Mouse (Mus musculus): ENCODE data around the gene Gm21974. TPM values are rescaled to one million over a fixed set of nuclear protein-coding genes. Genes with fewer than 3 reads are reported as not detected.
"Not testable (repeated sequence)": the region's sequence is repeated elsewhere in the genome, so short reads cannot be mapped to it uniquely, and the experiment has no call there.

Gm21974 gene
- total RNA-seq, 2 experiments from 2014 or later: not detected

DNA sequence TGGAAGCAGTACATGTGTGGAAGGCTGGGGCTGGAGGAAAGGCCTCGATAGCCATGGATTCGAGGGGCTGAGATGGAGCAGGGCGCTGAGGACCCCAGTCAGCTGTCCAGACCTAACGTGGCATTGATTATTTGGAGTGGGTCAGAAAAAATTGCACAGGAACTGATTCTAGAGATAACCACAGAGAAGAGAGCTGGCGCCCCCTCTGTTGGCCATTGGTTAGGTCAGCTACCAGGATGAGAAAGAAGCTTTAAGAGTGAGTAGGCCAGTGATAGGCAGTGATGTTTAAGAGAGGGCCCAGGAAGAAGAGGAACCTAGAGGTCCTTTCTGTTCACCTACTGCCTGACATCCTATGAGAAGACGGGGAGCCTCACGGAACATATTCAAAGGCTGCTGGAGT is 24.0 kb upstream of the Gm21974 start:
- intact Hi-C loops (cut with DNase I): no loop called here
- no peak for DNase-seq

DNA sequence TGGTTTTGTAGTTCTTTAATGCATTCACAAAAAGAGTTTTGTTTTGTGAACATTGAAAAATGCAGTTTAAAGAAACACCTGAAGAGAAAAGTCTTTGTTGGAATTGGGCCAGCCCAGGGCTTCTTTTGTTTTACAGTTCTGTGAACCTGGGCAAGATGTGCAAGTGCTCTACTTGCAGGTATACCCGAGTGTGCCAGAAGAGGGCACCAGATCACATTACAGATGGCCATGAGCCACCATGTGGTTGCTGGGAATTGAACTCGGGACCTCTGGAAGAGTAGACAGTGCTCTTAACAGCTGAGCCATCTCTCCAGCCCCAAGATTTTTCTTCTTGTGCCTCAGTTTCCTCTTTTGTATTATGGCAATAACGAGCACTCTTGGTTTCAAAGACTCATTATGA is 22.9 kb upstream of the Gm21974 start:
- DNase-seq: peak in 1 of 2 experiments; percentile 54
- intact Hi-C loops (cut with DNase I): no loop called here

DNA sequence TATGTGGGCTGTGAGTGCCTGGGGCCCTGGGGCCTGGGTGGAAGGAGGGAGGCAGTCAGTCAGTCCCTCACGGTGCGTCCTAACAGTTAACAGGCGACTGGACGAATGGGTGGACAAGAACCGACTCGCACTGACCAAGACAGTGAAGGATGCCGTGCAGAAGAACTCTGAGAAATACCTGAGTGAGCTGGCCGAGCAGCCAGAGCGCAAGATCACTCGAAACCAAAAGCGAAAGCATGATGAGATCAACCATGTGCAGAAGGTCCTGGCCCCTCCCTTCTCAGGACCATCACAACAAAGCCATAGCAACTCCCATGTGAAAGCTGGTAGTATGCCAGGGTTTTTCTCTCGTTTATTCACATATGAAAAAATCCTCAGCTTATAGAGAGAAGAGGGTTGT is 20.0 kb upstream of the Gm21974 start:
- intact Hi-C loops (cut with DNase I): no loop called here
- no peak for DNase-seq

DNA sequence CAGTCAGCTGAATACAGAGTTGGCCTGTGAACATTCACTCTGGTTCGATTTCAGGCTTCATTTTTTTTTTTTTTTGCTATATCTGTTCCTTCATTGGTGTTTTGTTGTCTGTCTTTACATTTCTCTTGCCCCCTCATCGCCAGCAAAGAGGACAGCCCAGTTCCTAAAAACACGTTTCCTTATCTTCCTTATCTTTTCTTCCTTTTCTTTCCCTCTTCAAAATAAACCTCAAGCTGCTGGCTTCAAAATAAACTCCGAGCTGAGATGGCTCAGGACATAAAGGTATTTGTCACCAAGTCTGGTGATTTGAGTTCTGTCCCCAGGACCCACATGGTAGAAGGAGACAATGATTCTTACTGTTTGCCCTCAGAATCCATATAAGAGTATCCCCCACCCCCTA is 17.7 kb upstream of the Gm21974 start:
- intact Hi-C loops (cut with DNase I): no loop called here
- DNase-seq: no peak

DNA sequence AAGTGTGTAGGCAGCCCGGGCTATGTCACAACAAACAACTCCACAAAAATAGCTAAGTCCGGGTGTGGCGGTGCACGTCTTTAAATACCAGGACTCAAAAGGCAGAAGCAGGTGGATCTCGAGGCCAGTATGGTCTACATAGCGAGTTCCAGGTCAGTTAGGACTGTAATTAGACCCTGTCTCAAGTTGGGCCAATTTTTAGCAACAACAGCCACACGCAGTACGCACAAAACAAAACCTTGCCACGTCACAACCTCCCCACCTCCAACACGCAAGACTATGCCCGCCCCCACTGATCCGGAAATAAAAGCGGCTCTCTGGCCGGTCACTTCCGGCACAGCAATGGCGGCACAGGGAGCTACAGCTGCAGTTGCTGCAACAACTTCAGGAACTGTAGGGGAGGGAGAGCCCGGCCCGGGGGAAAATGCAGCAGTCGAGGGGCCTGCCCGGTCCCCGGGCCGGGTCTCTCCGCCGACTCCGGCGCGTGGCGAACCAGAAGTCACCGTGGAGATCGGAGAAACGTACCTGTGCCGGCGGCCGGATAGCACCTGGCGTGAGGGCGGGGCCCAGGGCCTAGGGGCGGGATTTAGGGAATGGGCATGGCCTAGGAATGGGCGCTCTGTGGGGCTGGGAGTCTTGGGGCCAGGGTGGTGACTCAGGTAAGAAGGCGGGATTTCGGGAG is 17.1 kb upstream of the Gm21974 start, which contains the start of gene Kat8:
Gene Kat8 (plus strand): TSS at position 327 of the 682 bp plus-strand sequence.
- DNase-seq: peak; percentile 83 to 85
- intact Hi-C loops (cut with DNase I): no loop called here

DNA sequence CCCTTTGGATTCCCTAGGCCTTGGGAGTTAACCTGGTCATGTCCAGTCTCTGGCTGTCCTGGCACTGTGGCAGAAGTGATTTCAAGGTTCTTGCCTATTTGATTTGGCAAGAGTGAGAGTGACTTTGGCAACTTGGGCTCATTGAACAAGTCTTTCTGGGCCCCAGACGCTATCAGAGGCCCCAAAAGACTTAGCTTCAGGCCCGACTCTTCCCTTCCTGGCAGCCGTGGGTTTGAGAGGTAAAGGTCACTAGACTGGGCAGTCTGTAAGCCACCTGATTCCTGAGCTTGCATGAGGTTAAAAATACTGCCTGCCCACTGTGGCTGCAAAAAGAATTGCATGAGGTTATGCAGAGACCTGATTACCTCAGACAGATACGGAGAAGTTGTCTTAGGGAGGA is 13.4 kb upstream of the Gm21974 start:
- DNase-seq: no peak
- intact Hi-C loops (cut with DNase I): no loop called here

DNA sequence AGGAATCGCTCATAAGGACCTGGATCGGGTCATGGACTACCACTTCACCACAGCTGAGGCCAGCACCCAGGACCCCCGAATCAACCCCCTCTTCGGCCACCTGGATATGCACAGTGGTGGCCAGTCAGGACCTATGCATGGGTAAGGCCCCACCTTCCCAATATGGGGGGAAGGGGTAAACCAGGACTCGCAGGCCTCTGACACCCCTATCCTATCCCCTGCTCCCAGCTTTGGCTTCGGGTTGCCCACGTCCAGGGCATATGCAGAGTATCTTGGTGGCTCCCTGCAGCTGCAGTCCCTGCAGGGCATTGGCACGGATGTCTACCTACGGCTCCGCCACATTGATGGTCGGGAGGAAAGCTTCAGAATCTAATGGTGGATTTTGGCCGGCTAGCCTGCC is 12.7 kb upstream of the Gm21974 start:
- no peak for DNase-seq
- intact Hi-C loops (cut with DNase I): no loop called here

DNA sequence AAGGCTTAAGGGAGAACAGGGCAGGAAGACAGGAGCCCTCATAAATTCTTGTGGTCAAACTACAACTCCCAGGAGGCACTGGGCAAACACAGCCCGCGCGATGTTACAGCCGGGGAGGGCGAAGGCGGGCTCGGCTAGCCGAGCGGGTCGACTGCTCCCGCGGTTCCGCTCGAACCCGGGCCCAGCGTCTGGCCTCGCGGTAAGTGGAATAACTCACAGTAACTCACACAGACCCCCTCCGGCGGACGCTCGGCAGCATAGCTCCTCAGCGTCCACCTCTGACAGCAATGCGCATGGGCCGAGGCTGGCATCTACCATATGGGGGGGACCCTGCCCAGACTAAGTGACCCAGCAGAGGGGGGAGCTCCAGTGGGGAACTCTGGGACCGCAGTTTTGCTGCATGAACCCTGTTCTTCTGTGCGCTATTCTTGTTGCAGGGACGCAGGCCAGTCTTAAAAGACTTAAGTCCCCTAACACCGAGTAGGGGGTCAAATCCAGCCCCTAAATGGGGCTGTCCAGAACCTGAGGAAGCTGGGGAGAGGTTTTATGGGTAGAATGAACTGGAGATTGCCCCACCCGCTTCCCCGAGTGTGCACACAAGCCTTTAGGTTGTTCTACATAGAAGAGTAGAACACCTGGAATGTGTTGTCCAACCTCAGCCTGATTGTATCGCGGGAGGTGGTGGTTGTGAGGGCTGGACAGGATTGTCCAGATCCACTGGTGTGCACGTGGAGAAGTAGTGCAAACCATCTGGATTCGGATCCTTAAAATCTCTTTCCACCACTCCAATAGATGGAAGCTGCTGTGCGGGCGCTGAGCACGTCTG is 8.9 kb upstream of the Gm21974 start, which contains the start of gene Bckdk:
Gene Bckdk (plus strand): TSS at position 112 of the 826 bp plus-strand sequence.
- intact Hi-C loops (cut with DNase I): no loop called here
- DNase-seq: peak; percentile 68 to 78

DNA sequence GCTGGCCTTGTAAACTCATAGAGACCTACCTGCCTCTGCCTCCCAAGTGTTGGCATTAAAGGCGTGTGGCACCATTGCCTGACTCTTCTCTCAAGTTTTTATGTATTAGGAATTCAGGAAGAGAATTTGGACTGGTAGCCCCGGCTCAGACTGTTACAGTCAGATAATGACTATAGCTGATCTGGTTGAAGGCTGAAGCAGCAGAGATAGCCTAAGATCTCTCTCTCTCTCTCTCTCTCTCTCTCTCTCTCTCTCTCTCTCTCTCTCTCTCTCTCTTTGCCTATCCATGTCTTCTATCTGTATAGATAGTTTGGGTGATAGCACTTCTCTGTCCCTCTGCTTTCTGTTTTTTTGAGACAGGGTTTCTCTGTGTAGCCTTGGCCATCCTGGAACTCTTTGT is 6.5 kb upstream of the Gm21974 start:
- no peak for DNase-seq
- intact Hi-C loops (cut with DNase I): no loop called here

DNA sequence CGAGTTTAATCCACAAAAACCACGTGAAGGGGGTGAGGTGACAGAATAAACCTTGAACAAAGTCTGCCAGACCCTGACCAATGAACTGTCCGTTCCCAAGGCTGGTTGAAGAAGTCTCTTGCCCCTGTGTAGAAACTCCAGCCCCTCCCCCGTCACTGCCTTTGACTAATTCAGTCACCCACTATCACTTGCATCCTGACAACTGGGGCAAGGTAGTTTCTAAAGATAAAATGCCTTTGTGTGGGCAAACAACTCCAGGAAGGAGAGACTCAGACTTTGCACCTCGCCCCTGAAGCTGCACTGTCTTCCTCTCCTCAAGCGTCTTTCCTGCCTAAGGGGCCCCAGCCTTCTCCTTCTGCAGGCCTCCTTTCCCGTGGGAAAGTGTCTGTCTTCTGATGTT is 4.7 kb upstream of the Gm21974 start:
- intact Hi-C loops (cut with DNase I): loop anchor here (5.0 kb wide), 1 partner anchor 98 kb away; the partner anchor contains the start of gene Hsd3b7
- no peak for DNase-seq

DNA sequence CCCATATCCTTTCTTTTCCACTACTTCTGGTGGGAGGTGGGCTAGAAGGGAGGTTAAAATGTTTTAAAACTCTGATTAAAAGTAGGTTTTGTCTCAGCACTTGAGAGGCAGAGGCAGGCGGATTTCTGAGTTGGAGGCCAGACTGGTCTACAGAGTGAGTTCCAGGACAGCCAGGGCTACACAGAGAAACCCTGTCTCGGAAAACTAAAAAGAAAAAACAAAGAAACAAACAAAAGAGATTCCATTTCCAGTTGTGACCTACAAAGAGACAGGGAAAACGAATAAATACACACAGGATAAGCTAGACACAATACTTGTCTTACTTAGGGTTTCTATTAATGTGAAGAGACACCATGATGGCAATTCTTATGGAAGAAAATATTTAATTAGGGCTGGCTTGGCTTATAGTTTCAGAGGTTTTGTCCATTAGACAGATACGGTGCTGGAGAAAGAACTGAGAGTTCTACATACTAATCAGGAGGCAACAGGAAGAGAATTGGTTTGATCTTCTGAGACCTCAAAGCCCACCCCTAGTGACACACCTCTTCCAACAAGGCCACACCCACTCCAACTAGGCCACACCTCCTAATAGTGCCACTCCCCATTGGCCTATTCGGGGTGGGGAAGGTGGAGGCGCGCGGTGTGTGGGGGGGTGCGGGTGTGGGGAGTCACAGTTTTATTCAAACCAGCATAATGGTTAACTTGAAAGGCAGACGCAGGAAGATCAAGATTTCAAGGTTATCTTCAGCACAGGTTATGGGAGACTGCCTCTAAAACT is 3.1 kb upstream of the Gm21974 start:
- intact Hi-C loops (cut with DNase I): loop anchor here (5.0 kb wide), 1 partner anchor 96 kb away; the partner anchor contains the start of gene Hsd3b7
- no peak for DNase-seq

DNA sequence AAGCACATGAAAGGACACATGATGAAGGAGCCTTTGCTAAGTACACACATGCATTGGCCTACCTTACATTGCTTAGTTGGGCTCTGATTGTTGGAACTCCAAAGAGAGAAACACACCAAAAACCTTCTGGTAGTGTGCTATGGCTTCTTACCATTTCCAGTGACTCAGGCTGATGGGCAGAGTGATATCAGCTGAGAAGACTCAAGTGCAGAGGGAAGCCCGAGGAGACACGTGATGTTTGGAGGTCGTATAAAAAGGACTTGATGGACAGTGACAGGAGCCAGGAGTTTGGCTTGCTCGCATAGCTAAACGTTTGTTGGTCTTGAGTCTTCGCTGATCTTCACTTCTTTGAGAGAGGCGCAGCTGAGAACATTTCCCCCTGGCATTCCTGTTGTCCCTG is 2.3 kb upstream of the Gm21974 start:
- no peak for DNase-seq

DNA sequence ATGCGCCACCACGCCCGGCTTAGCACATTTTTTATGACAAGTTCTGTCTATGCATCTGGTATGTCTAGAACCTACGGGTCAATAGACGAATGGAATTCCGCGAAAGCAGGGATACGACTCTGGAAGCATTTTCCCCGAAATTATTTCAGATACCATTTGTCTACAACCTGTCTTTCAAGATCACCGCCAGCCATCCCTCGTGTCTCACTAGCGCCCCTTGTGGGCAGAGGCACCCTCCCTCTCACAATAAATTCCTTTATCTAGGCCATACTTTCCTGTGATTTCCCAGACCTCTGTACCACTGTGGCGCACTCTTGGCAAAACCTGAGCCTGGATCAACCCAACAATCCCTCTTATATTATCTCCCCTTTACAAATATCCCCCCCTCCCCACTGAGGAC is 1.1 kb upstream of the Gm21974 start:
- DNase-seq: peak; percentile 50 to 68
- intact Hi-C loops (cut with DNase I): loop anchor here (5.0 kb wide), 1 partner anchor 94 kb away; the partner anchor contains the start of gene Hsd3b7

More for the DNA sequence above, 2.3 kb upstream of the Gm21974 start:
- intact Hi-C loops (cut with DNase I): loop anchor here (5.0 kb wide), 1 partner anchor 95 kb away; the partner anchor contains the start of gene Hsd3b7

DNA sequence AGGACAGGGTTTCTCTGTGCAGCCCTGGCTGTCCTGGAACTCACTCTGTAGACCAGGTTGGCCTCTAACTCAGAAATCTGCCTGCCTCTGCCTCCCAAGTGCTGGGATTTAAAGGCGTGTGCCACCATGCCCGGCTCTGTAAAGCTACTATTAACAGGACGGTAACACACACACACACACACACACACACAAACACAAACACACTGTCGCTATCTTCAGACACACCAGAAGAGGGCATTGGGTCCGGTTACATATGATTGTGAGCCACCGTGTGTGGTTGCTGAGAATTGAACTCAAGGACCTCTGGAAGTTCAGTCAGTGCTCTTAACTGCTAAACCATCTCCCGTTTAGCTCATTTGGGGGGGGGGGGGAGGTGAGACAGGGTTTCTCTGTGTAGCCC is 637 bp upstream of the Gm21974 start:
- intact Hi-C loops (cut with DNase I): loop anchor here (2.0 to 5.0 kb wide), 2 partner anchors 17 to 94 kb away; partner anchors contain the start of gene Hsd3b7
- DNase-seq: not testable (repeated sequence)

DNA sequence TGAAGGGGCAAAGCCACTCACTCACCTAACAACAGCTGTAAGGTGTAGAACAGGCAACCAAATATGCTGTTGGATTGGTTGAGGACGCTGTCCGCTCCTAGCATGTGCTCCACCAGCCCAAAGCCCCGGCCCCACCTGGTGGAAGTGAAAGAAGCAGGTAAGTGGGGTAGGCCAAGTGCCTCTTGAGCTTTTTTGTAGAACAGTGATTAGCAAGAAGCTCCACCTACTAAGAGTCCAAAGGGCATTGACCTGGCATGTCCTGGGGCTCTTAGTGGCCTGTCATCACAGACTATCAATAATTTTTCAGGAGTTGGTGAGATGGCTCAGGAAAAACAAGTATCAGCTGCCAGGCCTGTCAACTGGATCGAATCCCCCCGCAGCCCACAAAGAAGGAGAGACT is 774 bp downstream of the Gm21974 start:
- DNase-seq: no peak
- intact Hi-C loops (cut with DNase I): loop anchor here (2.0 kb wide), 1 partner anchor 16 kb away; no protein-coding TSS in a partner anchor

DNA sequence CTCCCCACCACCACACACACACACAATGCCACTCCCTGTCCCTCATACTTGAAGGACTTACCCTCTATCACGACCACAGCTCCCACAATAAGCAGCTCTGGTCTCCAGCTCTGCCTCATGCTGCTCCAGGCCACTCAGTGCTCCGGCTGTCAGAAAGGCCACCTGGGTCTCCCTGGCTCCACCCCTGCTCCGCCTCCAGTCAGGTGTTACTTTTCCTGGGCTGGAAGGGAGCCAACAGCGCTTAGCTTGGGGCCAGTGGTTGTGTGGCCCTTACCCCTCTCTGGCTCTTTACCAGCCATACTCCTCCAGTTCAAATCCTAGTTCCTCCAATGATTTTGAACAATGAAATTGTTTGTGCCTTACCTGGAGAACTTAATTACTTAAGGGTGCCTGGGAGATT is 4.5 kb downstream of the Gm21974 start, which contains the start of gene Prss53:
Gene Prss53 (minus strand): TSS at position 173 of the 400 bp plus-strand sequence.
- DNase-seq: no peak
- intact Hi-C loops (cut with DNase I): no loop called here

DNA sequence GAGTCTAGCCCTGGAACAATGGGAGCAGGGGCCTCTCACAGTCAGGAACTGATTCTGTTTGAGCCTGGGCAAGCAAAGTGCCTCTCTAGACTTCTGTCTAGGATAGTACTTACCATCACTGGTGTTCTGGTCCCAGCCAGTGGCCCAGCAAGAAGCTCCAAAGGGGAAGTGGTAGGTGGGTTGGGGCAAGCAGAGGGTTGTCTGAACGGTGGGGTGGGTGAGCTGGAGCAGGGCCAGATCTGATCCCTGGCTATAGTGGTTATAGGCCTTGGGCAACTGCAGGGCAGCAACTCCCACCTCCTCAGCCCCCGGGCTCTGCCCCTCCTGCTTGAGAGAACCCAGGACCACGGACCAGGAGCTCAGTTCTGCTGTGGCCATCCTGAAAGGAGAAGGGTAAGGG is 6.4 kb downstream of the Gm21974 start:
- intact Hi-C loops (cut with DNase I): no loop called here
- DNase-seq: no peak

DNA sequence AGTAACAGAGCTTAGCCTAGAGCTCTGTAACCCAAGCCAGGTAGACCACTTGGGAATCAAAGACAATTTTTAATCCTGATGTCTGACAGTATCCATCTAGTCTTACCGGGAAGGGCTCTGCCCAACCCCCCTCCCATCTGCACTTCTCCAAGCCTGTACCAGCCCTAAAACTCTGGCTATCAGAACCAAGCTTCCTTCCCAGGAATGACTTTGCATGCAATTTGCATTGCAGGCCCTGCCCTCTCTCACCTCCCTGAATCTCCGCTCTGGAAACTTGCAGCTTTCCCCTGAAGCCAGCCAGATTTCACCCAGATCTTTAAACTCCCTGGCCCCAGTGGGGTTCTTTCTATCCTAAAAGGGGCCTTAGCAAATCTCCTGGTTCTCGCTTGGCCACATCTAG is 7.5 kb downstream of the Gm21974 start:
- no peak for DNase-seq
- intact Hi-C loops (cut with DNase I): no loop called here

DNA sequence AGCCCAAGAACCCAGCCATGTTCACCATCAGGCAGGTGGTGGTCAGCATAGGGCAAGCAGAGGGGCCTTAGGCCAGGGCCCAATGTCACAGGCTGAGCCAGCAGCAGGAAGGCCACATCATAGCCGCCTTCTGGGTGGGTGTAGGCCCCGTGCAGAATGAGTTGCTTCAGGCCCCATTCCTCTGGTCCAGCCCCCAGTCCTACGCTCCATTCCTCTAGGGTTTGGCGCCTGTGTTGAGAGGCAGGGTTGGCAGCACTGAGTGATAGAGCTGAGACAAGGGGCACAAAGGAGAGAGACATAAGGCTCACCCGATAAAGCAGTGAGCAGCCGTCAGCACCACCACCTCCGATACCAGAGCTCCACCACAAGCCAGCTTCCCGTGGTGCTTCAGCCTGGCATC is 8.1 kb downstream of the Gm21974 start:
- DNase-seq: no peak
- intact Hi-C loops (cut with DNase I): no loop called here

DNA sequence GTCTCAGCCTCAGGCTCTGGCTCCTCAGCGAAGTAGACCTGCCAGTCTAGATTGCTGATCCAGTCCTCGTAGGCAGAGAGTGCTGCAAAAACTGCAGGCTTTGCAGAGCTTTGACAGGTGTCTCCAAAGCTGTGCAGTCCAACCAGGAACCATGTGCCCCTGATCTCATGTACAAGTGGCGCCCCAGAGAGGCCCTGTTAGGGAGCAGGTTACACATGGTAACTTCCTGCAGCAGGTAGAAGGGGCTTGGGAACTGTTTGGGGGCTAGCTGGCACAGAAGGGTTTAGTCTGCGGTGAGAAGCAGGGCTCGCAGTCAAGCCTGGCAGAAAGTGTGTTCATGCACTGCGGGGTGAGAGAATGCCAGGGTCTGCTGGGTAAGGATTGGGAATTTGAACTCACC is 8.7 kb downstream of the Gm21974 start:
- intact Hi-C loops (cut with DNase I): no loop called here
- no peak for DNase-seq

DNA sequence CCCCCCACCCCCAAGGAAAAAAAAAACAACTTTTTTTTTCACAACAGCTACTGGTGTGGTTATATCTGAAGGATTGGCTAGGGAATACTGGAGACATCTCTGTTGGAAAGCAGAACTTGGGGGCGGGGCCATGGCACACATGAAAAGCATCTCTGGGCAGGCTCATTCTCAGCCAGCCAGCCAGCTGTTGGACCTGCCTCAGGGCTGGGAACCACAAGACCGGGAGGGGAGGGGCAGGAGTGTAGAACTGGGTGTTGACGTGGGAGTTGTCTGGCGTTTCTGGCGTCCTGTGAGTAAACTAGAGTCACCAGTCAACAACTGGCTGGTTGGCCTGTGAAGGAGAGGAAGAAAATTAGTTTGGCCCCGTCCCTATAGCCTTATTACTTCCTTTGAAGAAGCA is 9.3 kb downstream of the Gm21974 start:
- intact Hi-C loops (cut with DNase I): no loop called here
- peak; percentile 67 to 71 for DNase-seq
